Mouse (Mus musculus) CD4-positive, CD25-positive, alpha-beta regulatory T cell (primary cell): Measurements from ENCODE around the gene Il1f5. TPM values are rescaled to one million over a fixed set of nuclear protein-coding genes. Genes with fewer than 3 reads are reported as not detected.

Experiments used
- polyA plus RNA-seq: library from polyadenylated mRNA; unstranded; fragments of 100-300 nt; shearing (Covaris generic); gene quantifications from one replicate; pipeline ENCODE4 v1.2.1, GENCODE M21; 2017

Gene Il1f5
- polyA plus RNA-seq = not detected

GRCm38 (mm10) chr2:24276654-24277053 is at the start of gene Il1f5:
Il1f5 (plus strand) TSS chr2:24276954.

GRCm38 (mm10) chr2:24290896-24291295 is 14.1 kb downstream of the Il1f5 start, which contains the start of gene Il1f10:
Il1f10 (plus strand) TSS chr2:24291196.

Other genes with a start within 250 kb of the Il1f5 start
- gene Hnmt, start 227.6 kb upstream of the Il1f5 start, polyA plus RNA-seq = not detected
- not detected for gene Tbpl2, start 180.4 kb upstream of the Il1f5 start, polyA plus RNA-seq
- not detected for gene Il1f8, start 123.8 kb upstream of the Il1f5 start, polyA plus RNA-seq
- not detected for gene Il1f9, start 90.5 kb upstream of the Il1f5 start, polyA plus RNA-seq
- gene Il1f6, start 61.5 kb upstream of the Il1f5 start, polyA plus RNA-seq = not detected
- gene Il1f10, start 14.2 kb downstream of the Il1f5 start, polyA plus RNA-seq = not detected
- 0.75 TPM for gene Il1rn, start 59.9 kb downstream of the Il1f5 start, polyA plus RNA-seq
- 145 TPM for gene Psd4, start 90.6 kb downstream of the Il1f5 start, polyA plus RNA-seq
- 0.13 TPM for gene Pax8, start 198.6 kb downstream of the Il1f5 start, polyA plus RNA-seq